Mouse (Mus musculus) CH12.LX (cell line): Measurements from ENCODE around the gene Htt. TPM values are rescaled to one million over a fixed set of nuclear protein-coding genes. Genes with fewer than 3 reads are reported as not detected.
"Not testable (repeated sequence)": the region's sequence is repeated elsewhere in the genome, so short reads cannot be mapped to it uniquely, and the experiment has no call there.

Source experiments
- DNase-seq: peaks from one replicate; pipeline ENCODE4 v3.0.0-alpha.2; 2013; ENCODE audit errors: extremely low read depth
- H3K27ac ChIP-seq: 2 replicates; pipeline ENCODE4 v1.5.1; 2012; ENCODE audit warnings: low read depth, mild to moderate bottlenecking, control low read depth, moderate library complexity; ENCODE audit not compliant: insufficient read depth
- H3K27me3 ChIP-seq: replicated peaks from 2 replicates; pipeline ENCODE3; 2012; ENCODE audit warnings: inconsistent platforms
- H3K36me3 ChIP-seq, 2 experiments: replicated peaks in 1 of 2; 2 replicates each; pipeline versions ENCODE3 to v1.6.1; 2012; ENCODE audit warnings: inconsistent platforms in 1 of 2, low read length in 1 of 2, mild to moderate bottlenecking in 1 of 2, mixed read lengths in 1 of 2, moderate library complexity in 1 of 2; ENCODE audit not compliant: control insufficient read depth in 1 of 2, insufficient read depth in 1 of 2
- H3K4me1 ChIP-seq, 2 experiments: 2 replicates each; pipeline ENCODE4 v1.6.1; 2012; ENCODE audit warnings: inconsistent platforms in 1 of 2, moderate library complexity in 1 of 2; ENCODE audit not compliant: insufficient read depth in 2 of 2, control insufficient read depth in 1 of 2
- H3K4me2 ChIP-seq: 2 replicates; pipeline ENCODE4 v1.6.1; 2012; ENCODE audit warnings: low read depth, mild to moderate bottlenecking, control low read depth; ENCODE audit not compliant: poor library complexity, insufficient read depth, severe bottlenecking
- H3K4me3 ChIP-seq, 3 experiments: fragments of 150-350 bp in 1 of 3; sonication (generic) in 1 of 3; replicated peaks in 1 of 3; 2 replicates each; pipeline versions ENCODE3 to v1.5.1; 2011 to 2012; ENCODE audit warnings: low read depth in 2 of 3, low read length in 2 of 3, mild to moderate bottlenecking in 2 of 3, moderate library complexity in 2 of 3, control low read depth in 1 of 3, improper control_type of control experiment in 1 of 3, inconsistent platforms in 1 of 3, mixed read lengths in 1 of 3; ENCODE audit not compliant: poor library complexity in 1 of 3
- H3K79me2 ChIP-seq: replicated peaks from 2 replicates; pipeline ENCODE4 v1.6.1; 2012; ENCODE audit warnings: mild to moderate bottlenecking, moderate library complexity; ENCODE audit not compliant: control insufficient read depth, poor library complexity, insufficient read depth, severe bottlenecking; ENCODE audit errors: extremely low read depth
- H3K9ac ChIP-seq: 2 replicates; pipeline ENCODE4 v1.6.1; 2012; ENCODE audit warnings: low read depth, mild to moderate bottlenecking, control low read depth, moderate library complexity; ENCODE audit not compliant: insufficient read depth
- H3K9me3 ChIP-seq: replicated peaks from 2 replicates; pipeline ENCODE3; 2012; ENCODE audit warnings: low read length, inconsistent platforms, mixed read lengths
- BHLHE40 ChIP-seq: IDR thresholded peaks from 2 replicates; pipeline ENCODE4 v1.6.1; 2011; ENCODE audit warnings: mild to moderate bottlenecking, low read depth, low read length, improper control_type of control experiment
- E2F4 ChIP-seq: IDR thresholded peaks from 2 replicates; pipeline ENCODE4 v1.6.1; 2011; ENCODE audit warnings: low read depth, low read length, improper control_type of control experiment; ENCODE audit not compliant: insufficient replicate concordance
- ELF1 ChIP-seq: IDR thresholded peaks from 2 replicates; pipeline ENCODE4 v1.6.1; 2014; ENCODE audit warnings: low read depth, mild to moderate bottlenecking, inconsistent platforms, low read length, improper control_type of control experiment
- EP300 ChIP-seq: IDR thresholded peaks from 2 replicates; pipeline ENCODE4 v1.6.1; 2011; ENCODE audit warnings: low read length, improper control_type of control experiment
- HCFC1 ChIP-seq: IDR thresholded peaks from 2 replicates; pipeline ENCODE4 v1.6.1; 2012; ENCODE audit warnings: low read depth, mild to moderate bottlenecking, inconsistent platforms, low read length, improper control_type of control experiment
- JUN ChIP-seq: IDR thresholded peaks from 2 replicates; pipeline ENCODE4 v1.6.1; 2011; ENCODE audit warnings: low read depth, mild to moderate bottlenecking, low read length, improper control_type of control experiment, moderate library complexity; ENCODE audit not compliant: insufficient read depth
- KAT2A ChIP-seq: IDR thresholded peaks from 2 replicates; pipeline ENCODE4 v1.6.1; 2012; ENCODE audit warnings: low read length, improper control_type of control experiment, inconsistent platforms; ENCODE audit not compliant: insufficient replicate concordance
- MAFK ChIP-seq: IDR thresholded peaks from 2 replicates; pipeline ENCODE4 v1.6.1; 2011; ENCODE audit warnings: low read length, improper control_type of control experiment; ENCODE audit not compliant: insufficient replicate concordance
- MEF2A ChIP-seq: IDR thresholded peaks from 2 replicates; pipeline ENCODE4 v1.6.1; 2014; ENCODE audit warnings: low read depth, mild to moderate bottlenecking, inconsistent platforms, low read length, improper control_type of control experiment, borderline replicate concordance
- MXI1 ChIP-seq: IDR thresholded peaks from 2 replicates; pipeline ENCODE4 v1.6.1; 2011; ENCODE audit warnings: mild to moderate bottlenecking, low read depth, low read length, improper control_type of control experiment
- MYC ChIP-seq: IDR thresholded peaks from 2 replicates; pipeline ENCODE4 v1.6.1; 2011; ENCODE audit warnings: low read depth, mild to moderate bottlenecking, improper control_type of control experiment, low read length
- NELFE ChIP-seq: IDR thresholded peaks from 2 replicates; pipeline ENCODE4 v1.6.1; 2011; ENCODE audit warnings: low read depth, low read length, improper control_type of control experiment
- NRF1 ChIP-seq: IDR thresholded peaks from 2 replicates; pipeline ENCODE4 v1.6.1; 2014; ENCODE audit warnings: low read depth, mild to moderate bottlenecking, inconsistent platforms, low read length, improper control_type of control experiment, moderate library complexity
- PAX5 ChIP-seq: IDR thresholded peaks from 2 replicates; pipeline ENCODE4 v1.6.1; 2012; ENCODE audit warnings: low read length, inconsistent platforms, mixed read lengths
- RAD21 ChIP-seq: IDR thresholded peaks from 2 replicates; pipeline ENCODE4 v1.6.1; 2011; ENCODE audit warnings: low read depth, mild to moderate bottlenecking, low read length, improper control_type of control experiment, moderate library complexity
- RCOR1 ChIP-seq: conservative IDR thresholded peaks from 2 replicates; pipeline ENCODE4 v1.6.1; 2012; ENCODE audit warnings: low read depth, mild to moderate bottlenecking, inconsistent platforms, low read length, improper control_type of control experiment
- SIN3A ChIP-seq: IDR thresholded peaks from 2 replicates; pipeline ENCODE4 v1.6.1; 2012; ENCODE audit warnings: low read length, improper control_type of control experiment, inconsistent platforms
- SMC3 ChIP-seq: IDR thresholded peaks from 2 replicates; pipeline ENCODE4 v1.6.1; 2011; ENCODE audit warnings: low read depth, low read length, improper control_type of control experiment
- TBP ChIP-seq: conservative IDR thresholded peaks from 2 replicates; pipeline ENCODE4 v1.6.1; 2011; ENCODE audit warnings: low read depth, low read length, improper control_type of control experiment
- TCF12 ChIP-seq: IDR thresholded peaks from 2 replicates; pipeline ENCODE4 v1.6.1; 2014; ENCODE audit warnings: low read depth, mild to moderate bottlenecking, inconsistent platforms, low read length, improper control_type of control experiment
- UBTF ChIP-seq: IDR thresholded peaks from 2 replicates; pipeline ENCODE4 v1.6.1; 2012; ENCODE audit warnings: low read depth, mild to moderate bottlenecking, inconsistent platforms, low read length, improper control_type of control experiment, moderate library complexity
- USF1 ChIP-seq: IDR thresholded peaks from 2 replicates; pipeline ENCODE4 v1.6.1; 2014; ENCODE audit warnings: low read depth, mild to moderate bottlenecking, inconsistent platforms, low read length, improper control_type of control experiment
- ZKSCAN1 ChIP-seq: IDR thresholded peaks from 2 replicates; pipeline ENCODE4 v1.6.1; 2012; ENCODE audit warnings: low read depth, inconsistent platforms, low read length, improper control_type of control experiment, borderline replicate concordance
- ZMIZ1 ChIP-seq: IDR thresholded peaks from 2 replicates; pipeline ENCODE4 v1.6.1; 2012; ENCODE audit warnings: low read depth, mild to moderate bottlenecking, inconsistent platforms, low read length, improper control_type of control experiment
- ZNF384 ChIP-seq: IDR thresholded peaks from 2 replicates; pipeline ENCODE4 v1.6.1; 2012; ENCODE audit warnings: low read depth, low read length, improper control_type of control experiment, inconsistent platforms
- dilution Hi-C: fragments of 300-500 bp; cut with MboI; formaldehyde crosslinking; loops from 2 replicates; pipeline ENCODE4 v1.14.3; 2020; ENCODE audit warnings: low sequenced_read_pairs; ENCODE audit not compliant: extremely low pct_unique_long_range_greater_than_20kb, extremely low pct_ligation_motif_present
- in situ Hi-C: fragments of 300-500 bp; cut with MboI; formaldehyde crosslinking; loops from 3 replicates; pipeline ENCODE4 v1.14.3; 2019; ENCODE audit warnings: low sequenced_read_pairs, low pct_ligation_motif_present, low pct_unique_long_range_greater_than_20kb, mixed read lengths
- polyA plus RNA-seq: library from polyadenylated mRNA; unstranded; fragments of >175 nt; gene quantifications from 2 replicates; pipeline ENCODE4 v1.2.1, GENCODE M21; 2012; ENCODE audit warnings: low read depth; ENCODE audit not compliant: insufficient read length
- total RNA-seq, 2 experiments: library from RNA; depleted of rRNA; stranded (reverse); fragments of 300-350 nt in 1 of 2; fragments of >200 nt in 1 of 2; gene quantifications; 2 replicates each; pipeline ENCODE4 v1.2.3; 2012 to 2014

Gene Htt
- total and polyA plus RNA-seq, 3 experiments = 10.2 to 18.1 (median 18.1) TPM

GRCm38 (mm10) chr5:34865367-34865766, 103.8 kb downstream of the Htt start:
- Histone ChIP-seq H3K4me3 (no peak overlapping the region), H3K4me1 (no peaks in the 10 kb centered on the region), H3K79me2 (no peaks in the 10 kb centered on the region), H3K9me3 (no peaks in the 10 kb centered on the region), H3K36me3 (peaks cover 36 to 68% of the 10 kb centered on the region in 2 experiments), H3K27ac (no peak overlapping the region), H3K4me2 (no peak overlapping the region), H3K9ac (no peak overlapping the region), H3K27me3 (no peaks in the 10 kb centered on the region)
- no peak for DNase-seq
- no peak for TF ChIP-seq MEF2A
- TF ChIP-seq NRF1 = no peak
- no peak for TF ChIP-seq RAD21
- no peak for TF ChIP-seq BHLHE40
- no peak for TF ChIP-seq MAFK
- TF ChIP-seq ELF1 = no peak
- no peak for TF ChIP-seq MXI1
- no peak for TF ChIP-seq JUN
- TF ChIP-seq TBP = no peak
- TF ChIP-seq MYC = no peak
- TF ChIP-seq TCF12 = no peak
- TF ChIP-seq SMC3 = no peak
- TF ChIP-seq E2F4 = no peak
- dilution Hi-C loops = no loop called here
- in situ Hi-C loops = no loop called here

- H3K9me3 ChIP-seq, H3K27me3 ChIP-seq, H3K9ac ChIP-seq, DNase-seq, H3K4me2 ChIP-seq, H3K79me2 ChIP-seq, H3K4me1 ChIP-seq, in situ Hi-C loops, H3K27ac ChIP-seq, H3K4me3 ChIP-seq, dilution Hi-C loops: not testable (repeated sequence)
- H3K36me3 ChIP-seq = peaks cover 60 to 90% of the 10 kb centered on the region in 2 experiments
Observed at GRCm38 (mm10) chr5:34880307-34880706, 118.8 kb downstream of the Htt start.

- TF ChIP-seq PAX5 (no peak), ZNF384 (no peak), JUN (no peak), ZMIZ1 (no peak), RAD21 (no peak), KAT2A (no peak), EP300 (no peak), SIN3A (no peak), UBTF (no peak), SMC3 (no peak), E2F4 (no peak), NELFE (no peak), ZKSCAN1 (no peak), USF1 (no peak), TBP (no peak), RCOR1 (no peak), HCFC1 (no peak)
- Histone ChIP-seq H3K79me2 (no peaks in the 10 kb centered on the region), H3K27ac (no peak overlapping the region), H3K4me3 (no peak overlapping the region), H3K9me3 (no peaks in the 10 kb centered on the region), H3K27me3 (no peaks in the 10 kb centered on the region), H3K36me3 (peaks cover 55 to 85% of the 10 kb centered on the region in 2 experiments), H3K9ac (no peak overlapping the region), H3K4me2 (no peak overlapping the region), H3K4me1 (no peaks in the 10 kb centered on the region)
- in situ Hi-C loops = no loop called here
- no peak for DNase-seq
- dilution Hi-C loops = no loop called here
Observed at GRCm38 (mm10) chr5:34881023-34881422, 119.5 kb downstream of the Htt start.
